Mouse (Mus musculus): ENCODE data around the gene Tspan4. TPM values are rescaled to one million over a fixed set of nuclear protein-coding genes. Genes with fewer than 3 reads are reported as not detected.

Tspan4 gene
- polyA plus RNA-seq, 1 experiment from 2014 or later: 49.7 TPM

DNA sequence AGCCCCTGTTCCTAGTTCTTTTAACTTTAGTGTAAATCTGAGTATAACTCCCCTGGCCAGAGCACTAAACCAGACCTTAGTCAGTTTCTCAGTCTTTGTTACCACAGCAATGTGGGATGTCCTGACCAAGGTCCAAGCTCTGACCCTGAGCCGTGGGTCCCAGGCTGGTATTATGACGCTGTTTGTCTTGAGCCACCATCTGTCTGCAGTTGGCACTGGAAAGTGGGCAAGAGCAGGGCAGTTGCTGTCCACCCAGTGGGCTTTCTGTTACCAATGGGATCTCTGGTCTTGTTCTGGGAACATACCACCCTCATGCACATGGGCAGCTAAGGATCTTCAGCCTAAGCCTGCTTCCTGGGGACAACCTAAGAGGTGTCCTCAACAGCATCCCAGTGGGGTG, 67.5 kb downstream of the Tspan4 start:
- no peak for DNase-seq
- H3K4me1 ChIP-seq (replicated peaks): peaks cover 36% of the 10 kb centered on the region
- H3K9ac ChIP-seq: no peak overlapping the region
- H3K27ac ChIP-seq: no peak overlapping the region
- no peaks in the 10 kb centered on the region for H3K27me3 ChIP-seq
- 70% methylated on average over 2 of the region's 2 CpGs for WGBS (ENCODE audit: insufficient replicate concordance)
- ATAC-seq (ENCODE audit: low read depth): no peak
- H3K4me3 ChIP-seq (replicated peaks): no peak overlapping the region
- no peak overlapping the region for H3K4me2 ChIP-seq
- H3K36me3 ChIP-seq: no peaks in the 10 kb centered on the region
- H3K9me3 ChIP-seq (replicated peaks): no peaks in the 10 kb centered on the region

Other genes starting within 250 kb of the Tspan4 start
- gene Phrf1, start 246.5 kb upstream of the Tspan4 start, polyA plus RNA-seq (2015; fragmentation: Nextera tagmentation; extraction: Ambion mirVana): 32.6 and 34.9 TPM in 2 replicates
- 6.3 and 6.4 TPM in 2 replicates for gene Irf7, start 208.8 kb upstream of the Tspan4 start, polyA plus RNA-seq (2015; fragmentation: Nextera tagmentation; extraction: Ambion mirVana)
- gene Cdhr5, start 198.5 kb upstream of the Tspan4 start, polyA plus RNA-seq (2015; fragmentation: Nextera tagmentation; extraction: Ambion mirVana): 0.10 and 0.32 TPM in 2 replicates
- gene Sct, start 196.1 kb upstream of the Tspan4 start, polyA plus RNA-seq (2015; fragmentation: Nextera tagmentation; extraction: Ambion mirVana): 0.22 TPM in 1 of 2 replicates, not detected in the other
- gene Drd4, start 183.2 kb upstream of the Tspan4 start, polyA plus RNA-seq (2015; fragmentation: Nextera tagmentation; extraction: Ambion mirVana): 0.03 TPM in 1 of 2 replicates, not detected in the other
- gene Deaf1, start 147.6 kb upstream of the Tspan4 start, polyA plus RNA-seq (2015; fragmentation: Nextera tagmentation; extraction: Ambion mirVana): 16.3 and 17.1 TPM in 2 replicates
- 18.2 and 19.6 TPM in 2 replicates for gene Tmem80, start 147.5 kb upstream of the Tspan4 start, polyA plus RNA-seq (2015; fragmentation: Nextera tagmentation; extraction: Ambion mirVana)
- 5.1 and 6.6 TPM in 2 replicates for gene Eps8l2, start 136.4 kb upstream of the Tspan4 start, polyA plus RNA-seq (2015; fragmentation: Nextera tagmentation; extraction: Ambion mirVana)
- gene Taldo1, start 83.0 kb upstream of the Tspan4 start, polyA plus RNA-seq (2015; fragmentation: Nextera tagmentation; extraction: Ambion mirVana): 518 and 542 TPM in 2 replicates
- 18.1 and 18.3 TPM in 2 replicates for gene Gatd1, start 61.1 kb upstream of the Tspan4 start, polyA plus RNA-seq (2015; fragmentation: Nextera tagmentation; extraction: Ambion mirVana)
- gene Cend1, start 45.7 kb upstream of the Tspan4 start, polyA plus RNA-seq (2015; fragmentation: Nextera tagmentation; extraction: Ambion mirVana): 0.10 and 0.14 TPM in 2 replicates
- 16.6 and 20.4 TPM in 2 replicates for gene Slc25a22, start 37.3 kb upstream of the Tspan4 start, polyA plus RNA-seq (2015; fragmentation: Nextera tagmentation; extraction: Ambion mirVana)
- 10.9 and 11.4 TPM in 2 replicates for gene Pidd1, start 31.2 kb upstream of the Tspan4 start, polyA plus RNA-seq (2015; fragmentation: Nextera tagmentation; extraction: Ambion mirVana)
- 1,223 and 1,240 TPM in 2 replicates for gene Rplp2, start 27.9 kb upstream of the Tspan4 start, polyA plus RNA-seq (2015; fragmentation: Nextera tagmentation; extraction: Ambion mirVana)
- 11.9 and 13.8 TPM in 2 replicates for gene Pnpla2, start 20.0 kb upstream of the Tspan4 start, polyA plus RNA-seq (2015; fragmentation: Nextera tagmentation; extraction: Ambion mirVana)
- gene Cracr2b, start 14.1 kb upstream of the Tspan4 start, polyA plus RNA-seq (2015; fragmentation: Nextera tagmentation; extraction: Ambion mirVana): 3.6 and 4.0 TPM in 2 replicates
- gene Cd151, start 7.8 kb upstream of the Tspan4 start, polyA plus RNA-seq (2015; fragmentation: Nextera tagmentation; extraction: Ambion mirVana): 4.1 and 5.0 TPM in 2 replicates
- 63.9 and 72.4 TPM in 2 replicates for gene Polr2l, start 108 bp upstream of the Tspan4 start, polyA plus RNA-seq (2015; fragmentation: Nextera tagmentation; extraction: Ambion mirVana)
- gene Chid1, start 64.6 kb downstream of the Tspan4 start, polyA plus RNA-seq (2015; fragmentation: Nextera tagmentation; extraction: Ambion mirVana): 28.0 and 31.3 TPM in 2 replicates
- 65.4 and 73.2 TPM in 2 replicates for gene Ap2a2, start 86.9 kb downstream of the Tspan4 start, polyA plus RNA-seq (2015; fragmentation: Nextera tagmentation; extraction: Ambion mirVana)
- gene Muc6, start 180.1 kb downstream of the Tspan4 start, polyA plus RNA-seq (2015; fragmentation: Nextera tagmentation; extraction: Ambion mirVana): 1.1 and 1.7 TPM in 2 replicates
- 0.03 and 0.05 TPM in 2 replicates for gene Muc2, start 215.1 kb downstream of the Tspan4 start, polyA plus RNA-seq (2015; fragmentation: Nextera tagmentation; extraction: Ambion mirVana)